Mouse (Mus musculus) kidney, embryonic 16.5 days (tissue): ENCODE measurements around the gene Gm49354. TPM values are rescaled to one million over a fixed set of nuclear protein-coding genes. Genes with fewer than 3 reads are reported as not detected.
"Not testable (repeated sequence)": the region's sequence is repeated elsewhere in the genome, so short reads cannot be mapped to it uniquely, and the experiment has no call there.

Experiments
- ATAC-seq: fragments of 200-750 bp; cut with Nextera tagmentation; 2 replicates; pipeline ENCODE4 v1.8.0; 2017; ENCODE audit warnings: moderate TSS enrichment; ENCODE audit not compliant: low FRiP score, low TSS enrichment
- H3K27ac ChIP-seq: fragments of 300-500 bp; sonication (generic); 2 replicates; pipeline ENCODE4 v1.5.1; 2014; ENCODE audit warnings: low read length
- H3K27me3 ChIP-seq: fragments of 300-500 bp; sonication (generic); 2 replicates; pipeline ENCODE4 v1.6.1; 2014; ENCODE audit warnings: low read length, control low read depth, mixed read lengths; ENCODE audit not compliant: insufficient read depth
- H3K36me3 ChIP-seq: fragments of 300-500 bp; sonication (generic); 2 replicates; pipeline ENCODE4 v1.6.1; 2014; ENCODE audit warnings: low read length, control low read depth, mixed read lengths; ENCODE audit not compliant: insufficient read depth
- H3K4me1 ChIP-seq: fragments of 300-500 bp; sonication (generic); 2 replicates; pipeline ENCODE4 v1.6.1; 2014; ENCODE audit warnings: low read length, control low read depth, mixed read lengths; ENCODE audit not compliant: insufficient read depth
- H3K4me2 ChIP-seq: fragments of 300-500 bp; sonication (generic); replicated peaks from 2 replicates; pipeline ENCODE4 v1.6.1; 2014; ENCODE audit warnings: low read depth, low read length
- H3K4me3 ChIP-seq: fragments of 300-500 bp; sonication (generic); 2 replicates; pipeline ENCODE4 v1.5.1; 2014; ENCODE audit warnings: mild to moderate bottlenecking, low read length
- H3K9ac ChIP-seq: fragments of 300-500 bp; sonication (generic); replicated peaks from 2 replicates; pipeline ENCODE4 v1.6.1; 2014; ENCODE audit warnings: low read length
- H3K9me3 ChIP-seq: fragments of 300-500 bp; sonication (generic); 2 replicates; pipeline ENCODE4 v1.6.1; 2016; ENCODE audit warnings: low read length, control low read depth
- WGBS: fragments of 180-500 bp; shearing (Covaris S2); extraction: QIAGEN DNeasy Blood & Tissue Kit; methylation state at CpG from one replicate; pipeline ENCODE4 v1.1.7; 2014; 5-methylcytosine and 5-hydroxymethylcytosine counted together
- polyA plus RNA-seq: library from polyadenylated mRNA; unstranded; fragments of >200 nt; fragmentation: Nextera tagmentation; extraction: Ambion mirVana; gene quantifications from 2 replicates; pipeline ENCODE4 v1.2.1, GENCODE M21; 2015

The Gm49354 gene
- polyA plus RNA-seq, 1 experiment from 2014 or later: not detected

GRCm38 (mm10) chr13:59800077-59800476, 18.0 kb upstream of the Gm49354 start:
- H3K9ac ChIP-seq: no peak overlapping the region
- H3K36me3 ChIP-seq: peaks cover 95% of the 10 kb centered on the region
- no peak for ATAC-seq
- H3K4me2 ChIP-seq: no peak overlapping the region
- no peaks in the 10 kb centered on the region for H3K4me1 ChIP-seq
- no peak overlapping the region for H3K27ac ChIP-seq
- no peaks in the 10 kb centered on the region for H3K9me3 ChIP-seq
- no peak overlapping the region for H3K4me3 ChIP-seq
- 85% methylated on average over 2 of the region's 2 CpGs for WGBS
- no peaks in the 10 kb centered on the region for H3K27me3 ChIP-seq

- 100% methylated on average over 1 of the region's 1 CpGs for WGBS
- H3K27ac ChIP-seq: no peak overlapping the region
- no peaks in the 10 kb centered on the region for H3K27me3 ChIP-seq
- H3K9ac ChIP-seq: no peak overlapping the region
- no peak overlapping the region for H3K4me3 ChIP-seq
- no peaks in the 10 kb centered on the region for H3K4me1 ChIP-seq
- no peak overlapping the region for H3K4me2 ChIP-seq
- ATAC-seq: no peak
- H3K36me3 ChIP-seq: peaks cover 90% of the 10 kb centered on the region
- H3K9me3 ChIP-seq: no peaks in the 10 kb centered on the region
Measured at GRCm38 (mm10) chr13:59798306-59798705, 16.3 kb upstream of the Gm49354 start.

- WGBS: 92% methylated on average over 9 of the region's 9 CpGs
- no peak overlapping the region for H3K9ac ChIP-seq
- no peaks in the 10 kb centered on the region for H3K27me3 ChIP-seq
- no peak overlapping the region for H3K4me3 ChIP-seq
- no peak overlapping the region for H3K4me2 ChIP-seq
- ATAC-seq: no peak
- H3K9me3 ChIP-seq: no peaks in the 10 kb centered on the region
- H3K4me1 ChIP-seq: no peaks in the 10 kb centered on the region
- H3K27ac ChIP-seq: no peak overlapping the region
- peaks cover 87% of the 10 kb centered on the region for H3K36me3 ChIP-seq
Measured at GRCm38 (mm10) chr13:59796466-59796848, 14.4 kb upstream of the Gm49354 start.

GRCm38 (mm10) chr13:59795807-59796465, 13.9 kb upstream of the Gm49354 start:
- H3K9ac ChIP-seq: no peak overlapping the region
- no peak; the same call in 1 of the 2 replicates for ATAC-seq
- H3K36me3 ChIP-seq: peaks cover 87% of the 10 kb centered on the region
- no peak overlapping the region for H3K27ac ChIP-seq
- no peaks in the 10 kb centered on the region for H3K27me3 ChIP-seq
- no peak overlapping the region for H3K4me2 ChIP-seq
- no peak overlapping the region for H3K4me3 ChIP-seq
- no peaks in the 10 kb centered on the region for H3K9me3 ChIP-seq
- H3K4me1 ChIP-seq: no peaks in the 10 kb centered on the region
- WGBS: 93% methylated on average over 6 of the region's 6 CpGs

GRCm38 (mm10) chr13:59794786-59795185, 12.7 kb upstream of the Gm49354 start:
- no peak overlapping the region for H3K4me2 ChIP-seq
- H3K9ac ChIP-seq: no peak overlapping the region
- H3K27ac ChIP-seq: no peak overlapping the region
- no peaks in the 10 kb centered on the region for H3K9me3 ChIP-seq
- WGBS: 80% methylated on average over 1 of the region's 1 CpGs
- H3K4me3 ChIP-seq: no peak overlapping the region
- no peaks in the 10 kb centered on the region for H3K27me3 ChIP-seq
- no peak for ATAC-seq
- peaks cover 82% of the 10 kb centered on the region for H3K36me3 ChIP-seq
- H3K4me1 ChIP-seq: no peaks in the 10 kb centered on the region

- not testable (repeated sequence) for H3K4me2 ChIP-seq, H3K9ac ChIP-seq, ATAC-seq, H3K27ac ChIP-seq, H3K4me3 ChIP-seq, H3K4me1 ChIP-seq, H3K9me3 ChIP-seq, H3K27me3 ChIP-seq
- 97% methylated on average over 1 of the region's 1 CpGs for WGBS
- H3K36me3 ChIP-seq: peaks cover 80% of the 10 kb centered on the region
Measured at GRCm38 (mm10) chr13:59779744-59780264, 2.2 kb downstream of the Gm49354 start.

- Histone ChIP-seq H3K4me1 (no peaks in the 10 kb centered on the region), H3K4me3 (no peak overlapping the region), H3K4me2 (no peak overlapping the region), H3K27ac (no peak overlapping the region), H3K27me3 (no peaks in the 10 kb centered on the region), H3K9ac (no peak overlapping the region), H3K36me3 (peaks cover 77% of the 10 kb centered on the region), H3K9me3 (no peaks in the 10 kb centered on the region)
- 83% methylated on average over 4 of the region's 4 CpGs for WGBS
- no peak for ATAC-seq
Measured at GRCm38 (mm10) chr13:59779213-59779612, 2.8 kb downstream of the Gm49354 start.

- WGBS: 83% methylated on average over 3 of the region's 3 CpGs
- H3K9me3 ChIP-seq: no peaks in the 10 kb centered on the region
- no peak overlapping the region for H3K4me3 ChIP-seq
- peaks cover 13% of the 10 kb centered on the region for H3K4me1 ChIP-seq
- ATAC-seq: no peak
- H3K36me3 ChIP-seq: peaks cover 57% of the 10 kb centered on the region
- H3K9ac ChIP-seq: no peak overlapping the region
- no peak overlapping the region for H3K27ac ChIP-seq
- no peaks in the 10 kb centered on the region for H3K27me3 ChIP-seq
- H3K4me2 ChIP-seq: no peak overlapping the region
Measured at GRCm38 (mm10) chr13:59775168-59775567, 6.9 kb downstream of the Gm49354 start.

GRCm38 (mm10) chr13:59771257-59771656, 10.8 kb downstream of the Gm49354 start:
- H3K36me3 ChIP-seq: peaks cover 23% of the 10 kb centered on the region
- no peaks in the 10 kb centered on the region for H3K9me3 ChIP-seq
- ATAC-seq: no peak
- H3K4me3 ChIP-seq: no peak overlapping the region
- no peaks in the 10 kb centered on the region for H3K27me3 ChIP-seq
- H3K9ac ChIP-seq: peak overlapping the region; percentile 82; the same call in 1 of the 2 replicates
- H3K27ac ChIP-seq: peak overlapping the region; percentile 99
- WGBS: 45% methylated on average over 9 of the region's 9 CpGs
- H3K4me1 ChIP-seq: peaks cover 42% of the 10 kb centered on the region
- peak overlapping the region; percentile 84; the same call in 1 of the 2 replicates for H3K4me2 ChIP-seq

GRCm38 (mm10) chr13:59770847-59771246, 11.2 kb downstream of the Gm49354 start:
- H3K4me1 ChIP-seq: peaks cover 46% of the 10 kb centered on the region
- H3K4me2 ChIP-seq: peak overlapping the region; percentile 84
- ATAC-seq: no peak
- no peaks in the 10 kb centered on the region for H3K27me3 ChIP-seq
- 61% methylated on average over 9 of the region's 9 CpGs for WGBS
- peak overlapping the region; percentile 82 for H3K9ac ChIP-seq
- H3K27ac ChIP-seq: peak overlapping the region; percentile 99
- peak overlapping the region; percentile 91; the same call in 1 of the 2 replicates for H3K4me3 ChIP-seq
- no peaks in the 10 kb centered on the region for H3K9me3 ChIP-seq
- H3K36me3 ChIP-seq: peaks cover 22% of the 10 kb centered on the region
